Mouse (Mus musculus) kidney, postnatal 36 days (tissue): ENCODE measurements around the gene Vcp.

Experiments
- DNase-seq, 2 experiments: peaks; one replicate each; pipeline ENCODE4 v3.0.0; 2021 to 2022; ENCODE audit warnings: mixed read lengths in 2 of 2

The Vcp gene

GRCm38 (mm10) chr4:42943341-42943740 lies 57.0 kb downstream of the Vcp start:
- no peak for DNase-seq

GRCm38 (mm10) chr4:42941396-42941795 lies 58.9 kb downstream of the Vcp start:
- no peak for DNase-seq

- DNase-seq = peak; percentile 51 to 77
Observed at GRCm38 (mm10) chr4:42933630-42934029, 66.7 kb downstream of the Vcp start.

GRCm38 (mm10) chr4:42932229-42932969 lies 67.9 kb downstream of the Vcp start:
- DNase-seq = peak in 1 of 2 experiments; percentile 39
